Mouse (Mus musculus) thymus, postnatal 10 days (tissue): Measurements from ENCODE around the gene Eda.

Experiments used
- DNase-seq, 2 experiments: peaks; one replicate each; pipeline ENCODE4 v3.0.0; 2021; ENCODE audit warnings: low spot score in 2 of 2

The Eda gene

DNA sequence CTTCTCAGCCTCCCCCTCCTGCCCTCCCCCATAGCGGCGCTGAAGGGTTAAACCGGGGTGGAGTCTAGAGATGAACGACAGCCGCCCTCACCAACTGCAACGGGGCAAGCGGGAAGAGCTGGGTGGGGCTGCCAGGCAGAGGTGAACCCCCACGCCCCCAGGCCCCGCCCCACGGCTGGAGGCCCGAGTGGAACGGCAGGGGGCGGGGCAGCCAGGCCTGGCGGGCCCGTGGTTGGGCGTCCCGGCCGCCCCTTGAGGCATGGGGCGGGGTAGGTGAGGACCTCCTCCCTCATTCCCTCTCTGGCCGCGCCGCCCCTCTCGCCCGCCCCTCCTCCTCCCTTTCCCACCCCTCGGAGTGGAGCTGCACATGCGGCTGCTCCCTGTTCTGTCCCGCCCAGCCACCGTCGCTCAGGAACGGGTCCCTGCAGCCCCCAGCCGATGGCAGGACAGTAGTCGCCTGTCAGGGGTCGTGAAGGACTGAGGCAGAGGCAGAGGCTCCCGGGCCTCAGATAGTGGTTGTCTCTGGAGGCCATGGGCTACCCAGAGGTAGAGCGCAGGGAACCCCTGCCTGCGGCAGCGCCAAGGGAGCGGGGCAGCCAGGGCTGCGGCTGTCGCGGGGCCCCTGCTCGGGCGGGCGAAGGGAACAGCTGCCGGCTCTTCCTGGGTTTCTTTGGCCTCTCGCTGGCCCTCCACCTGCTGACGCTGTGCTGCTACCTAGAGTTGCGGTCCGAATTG, at the start of gene Eda:
TSS of gene Eda (plus strand) at position 357 of the 735 bp plus-strand sequence.
- peak; percentile 11 to 20 for DNase-seq

DNA sequence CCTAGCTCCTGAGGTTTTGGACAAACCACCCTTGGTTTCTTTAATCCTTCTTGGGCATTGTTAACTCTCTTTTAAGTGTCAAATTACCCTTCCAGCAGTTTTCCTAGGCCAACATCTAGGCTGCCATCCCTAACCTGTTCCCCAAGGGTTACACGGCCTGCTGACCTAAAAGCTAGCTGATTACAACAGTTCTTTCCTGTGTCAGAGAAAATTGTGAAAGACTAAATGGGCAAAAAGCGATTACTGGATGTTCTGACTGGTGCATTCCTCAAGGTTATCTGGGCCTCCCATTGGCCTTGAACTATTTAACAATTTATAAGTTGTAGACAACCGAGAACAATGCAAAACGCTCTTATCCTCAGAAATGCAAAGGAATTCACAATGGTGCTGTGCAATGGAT, 14.4 kb upstream of the Eda start:
- no peak for DNase-seq

DNA sequence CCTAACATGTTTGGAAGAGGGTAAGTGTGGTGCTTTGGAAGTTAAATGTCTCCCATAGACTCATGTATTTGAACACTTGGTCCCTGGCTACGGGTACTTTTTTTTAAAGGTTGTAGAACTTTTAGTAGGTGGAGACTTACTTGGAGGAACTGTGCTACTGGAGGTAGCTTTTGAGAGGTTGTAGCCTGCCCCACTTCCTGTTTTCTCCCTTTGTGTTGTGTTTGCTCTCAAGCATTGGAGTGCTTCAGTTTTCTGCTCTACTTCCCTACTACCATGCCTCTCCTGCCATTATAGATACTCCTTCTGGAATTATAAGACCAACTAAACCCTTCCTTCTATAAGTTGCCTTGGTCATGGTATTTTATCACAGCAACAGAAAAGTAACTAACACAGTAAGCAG, 5.3 kb upstream of the Eda start:
- DNase-seq = no peak

DNA sequence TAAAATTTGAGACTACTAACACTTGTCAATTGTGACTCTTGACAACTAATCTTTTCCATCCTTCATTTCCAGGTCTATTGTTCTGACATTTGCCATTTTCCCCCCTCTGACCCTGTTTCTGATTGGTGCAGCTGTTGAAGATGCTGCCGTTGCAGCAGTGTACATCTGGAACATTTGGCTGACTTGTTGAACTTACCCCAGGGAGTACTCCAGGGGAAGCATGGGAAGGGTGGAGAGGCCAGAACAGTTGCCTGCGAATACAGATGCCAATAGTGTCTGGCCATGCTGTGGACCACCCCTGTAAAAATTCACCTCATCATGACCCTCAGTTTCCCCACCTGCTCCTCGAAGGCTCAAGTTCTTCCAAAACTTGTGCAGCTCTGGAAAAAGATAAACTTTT, 1.0 kb upstream of the Eda start:
- DNase-seq = no peak

DNA sequence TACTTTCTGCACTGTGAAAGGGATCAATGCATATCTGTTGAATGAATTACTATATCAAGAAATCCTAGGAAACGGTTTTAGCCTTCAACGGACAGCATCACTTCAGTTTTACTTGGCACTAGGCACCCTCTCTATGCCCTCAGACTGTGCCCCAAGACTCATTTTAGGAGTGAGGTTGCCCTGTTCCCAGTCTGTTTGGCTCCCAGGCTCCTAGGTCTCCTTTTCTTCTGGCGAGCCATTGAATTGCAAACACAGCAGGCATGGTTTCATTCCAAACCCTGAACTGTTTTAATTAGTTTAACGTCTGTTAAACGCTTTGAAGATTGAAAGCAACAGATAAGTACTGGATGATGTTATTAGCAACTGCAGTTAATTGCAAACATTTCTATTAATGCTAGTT, 603 bp upstream of the Eda start:
- no peak for DNase-seq

DNA sequence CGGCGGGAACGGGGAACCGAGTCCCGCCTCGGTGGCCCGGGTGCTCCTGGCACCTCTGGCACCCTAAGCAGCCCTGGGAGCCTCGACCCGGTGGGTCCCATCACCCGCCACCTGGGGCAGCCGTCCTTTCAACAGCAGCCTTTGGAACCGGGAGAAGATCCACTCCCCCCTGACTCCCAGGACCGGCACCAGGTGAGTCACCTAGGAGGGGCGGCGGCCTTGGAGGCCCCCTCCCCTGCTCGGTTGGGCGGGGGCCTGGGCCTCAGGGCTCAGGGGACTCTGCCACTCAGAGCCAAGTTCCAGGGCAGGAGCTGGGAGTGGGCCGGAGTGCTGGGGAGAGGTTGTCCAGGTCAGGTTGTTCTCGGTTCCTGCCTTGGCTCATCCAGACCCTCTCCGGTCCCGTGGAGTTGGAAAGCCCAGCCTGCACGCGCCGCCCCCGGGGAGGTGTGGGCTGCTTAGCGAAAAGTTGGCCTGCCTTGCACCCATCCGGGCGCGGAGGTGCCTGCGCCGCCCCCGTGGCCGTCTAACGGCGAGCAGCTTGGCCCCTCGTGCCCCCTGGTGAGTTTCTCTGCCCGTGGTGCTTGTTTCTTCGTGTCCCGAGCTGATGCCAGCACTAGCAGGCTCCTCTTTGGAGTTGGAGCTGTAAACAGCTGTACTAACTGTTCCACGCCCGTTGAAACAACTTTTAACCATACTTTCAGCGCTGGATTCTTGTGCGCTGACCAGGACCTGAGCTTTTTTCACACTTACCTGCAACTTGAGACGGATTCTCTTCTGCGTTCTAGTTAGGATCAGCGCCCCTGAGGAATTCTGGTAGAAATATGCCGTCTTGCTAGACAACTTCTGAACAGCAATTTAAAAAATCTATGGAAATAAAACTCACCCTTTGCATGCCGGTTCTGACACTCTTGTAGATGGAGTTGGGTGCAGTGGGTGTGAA, 849 bp downstream of the Eda start:
- DNase-seq = peak in 1 of 2 experiments; percentile 2

DNA sequence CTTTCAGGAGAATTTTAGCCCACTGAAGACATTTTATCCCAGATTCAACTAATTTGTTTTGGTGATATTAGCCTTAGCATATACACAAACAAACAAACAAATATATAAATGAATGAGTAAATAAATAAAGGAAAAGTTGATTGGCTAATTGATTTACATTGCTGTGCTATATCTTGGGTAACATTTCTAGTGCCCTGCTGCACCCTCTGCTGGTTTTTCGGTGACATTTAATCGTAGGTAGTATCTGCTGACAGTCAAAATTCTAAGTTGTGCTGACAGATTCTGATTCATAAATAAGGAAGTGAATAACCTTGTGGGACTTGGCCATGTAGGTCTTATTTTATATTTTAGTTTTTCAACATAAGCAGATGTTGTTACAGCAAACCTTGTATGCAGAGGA, 2.9 kb downstream of the Eda start:
- DNase-seq = no peak

DNA sequence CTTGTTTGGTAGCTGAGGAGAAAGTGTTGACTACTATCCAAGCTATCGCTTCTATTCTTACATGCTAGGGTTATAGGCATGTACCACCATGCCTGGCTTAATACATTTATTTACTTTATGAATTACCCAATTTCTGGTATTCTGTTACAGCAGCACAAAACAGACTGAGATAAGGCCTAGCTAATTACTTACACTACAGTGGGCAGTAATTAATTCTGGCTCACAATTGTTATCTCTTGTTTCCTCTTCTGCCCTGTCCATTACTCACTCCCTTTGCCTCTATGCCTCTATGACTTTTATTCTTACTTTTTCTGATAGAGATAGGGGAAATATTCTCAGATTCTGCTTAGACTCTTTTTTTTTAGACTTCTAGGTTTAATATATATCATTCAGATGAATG, 18.0 kb downstream of the Eda start:
- DNase-seq = no peak

DNA sequence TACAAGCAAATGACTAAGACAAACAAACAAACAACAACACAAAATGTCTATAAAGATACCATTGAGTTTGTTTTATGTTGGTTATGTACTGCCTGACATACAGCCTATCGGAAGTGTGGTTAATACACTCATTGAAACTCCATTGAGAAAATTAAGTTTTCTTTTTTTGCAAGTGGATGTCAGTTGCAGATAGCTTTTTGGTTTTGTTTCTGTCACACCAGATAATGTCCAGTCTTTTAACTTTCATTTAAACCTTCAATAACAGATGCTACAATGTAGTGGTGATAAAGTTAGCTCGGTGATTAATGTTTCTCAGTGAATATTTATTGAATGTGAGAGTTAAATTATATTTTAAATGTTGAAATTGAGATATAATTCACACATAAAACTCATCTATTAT, 23.9 kb downstream of the Eda start:
- DNase-seq = no peak

DNA sequence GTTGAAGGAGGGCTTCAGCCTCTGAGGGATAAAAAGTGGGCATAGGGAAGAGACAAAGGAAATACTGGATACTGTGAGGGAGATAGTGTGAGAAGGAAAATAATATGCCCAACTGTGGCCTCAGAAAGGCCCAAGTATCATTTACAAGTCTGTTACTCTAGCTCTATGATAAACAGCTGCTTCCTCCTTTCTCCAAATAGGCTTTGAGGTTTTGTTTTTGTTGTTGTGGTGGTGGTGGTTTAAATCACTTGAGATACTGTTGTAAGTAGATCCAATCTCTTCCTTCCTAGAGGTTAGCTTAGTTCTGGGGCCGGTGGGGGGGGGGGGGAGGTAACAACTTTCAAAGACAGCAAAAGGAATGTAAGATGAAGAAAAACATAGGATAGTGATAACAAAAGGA, 143.0 kb downstream of the Eda start:
- DNase-seq = no peak

DNA sequence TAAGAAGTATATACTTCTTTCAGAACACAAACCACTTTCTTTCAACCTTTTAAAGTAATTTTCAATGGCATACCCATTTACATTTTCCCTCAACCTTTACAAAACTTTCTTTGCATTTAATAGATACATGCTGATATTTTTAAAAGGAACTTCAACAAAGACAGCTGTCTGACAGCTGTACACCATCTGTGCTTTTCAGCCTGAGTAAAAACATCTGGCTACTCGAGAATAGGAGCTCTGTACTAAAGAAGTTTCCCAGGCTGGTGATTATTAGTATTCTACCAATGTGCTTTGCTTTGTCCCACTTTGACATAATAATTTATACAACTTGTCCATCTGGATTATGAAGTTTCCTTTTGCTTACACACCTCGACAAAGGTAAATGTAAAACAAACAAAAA, 219.9 kb downstream of the Eda start:
- DNase-seq = no peak

DNA sequence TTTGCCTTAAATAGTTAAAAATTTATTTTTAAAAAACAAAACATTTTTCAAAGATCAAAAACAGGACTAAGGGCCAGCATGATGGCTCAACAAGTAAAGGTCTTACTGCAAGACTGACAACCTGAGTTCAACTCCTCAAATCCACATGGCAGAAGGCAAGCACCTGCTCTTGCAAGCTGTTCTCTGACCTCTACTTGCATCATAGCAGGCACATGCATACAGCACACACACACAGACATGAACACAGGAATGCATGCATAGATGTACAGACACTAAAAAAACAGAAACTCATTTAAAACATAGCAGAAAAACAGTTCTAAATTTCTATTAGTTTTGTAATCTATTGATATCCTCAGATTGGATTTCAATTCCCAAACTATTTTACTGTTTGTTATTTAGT, 338.2 kb downstream of the Eda start:
- no peak for DNase-seq

DNA sequence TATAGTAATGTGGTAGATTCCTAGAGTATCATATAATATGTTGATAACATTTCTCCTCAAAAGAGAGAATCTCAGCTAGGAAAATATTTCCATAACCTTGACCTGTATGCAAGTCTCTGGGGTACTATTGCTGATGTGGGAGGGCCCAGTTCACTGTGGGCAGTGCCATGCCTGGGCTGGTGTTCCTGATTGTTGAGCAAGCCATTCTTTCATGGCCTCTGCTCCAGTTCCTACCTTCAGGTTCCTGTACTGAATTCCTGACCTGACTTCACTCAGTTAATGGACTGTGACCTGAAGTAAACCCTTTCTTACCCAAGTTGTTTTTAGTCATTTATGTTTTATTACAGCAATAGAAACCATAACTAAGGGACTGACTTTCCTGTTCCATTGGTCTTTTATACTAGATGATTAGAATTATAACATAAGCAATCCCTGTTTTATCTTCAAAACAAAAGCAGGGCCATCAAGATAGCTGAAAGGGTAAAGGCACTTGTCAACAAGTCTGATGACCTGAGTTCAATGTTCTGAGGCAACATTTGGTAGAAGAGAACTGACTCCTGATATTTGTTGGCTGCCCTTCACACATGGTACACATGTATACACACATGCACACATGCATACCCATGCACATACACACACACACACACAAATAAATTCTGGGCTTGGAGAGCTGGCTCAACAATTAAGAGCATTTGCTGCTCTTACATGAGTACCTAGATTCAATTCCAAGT, 338.9 kb downstream of the Eda start:
- no peak for DNase-seq

DNA sequence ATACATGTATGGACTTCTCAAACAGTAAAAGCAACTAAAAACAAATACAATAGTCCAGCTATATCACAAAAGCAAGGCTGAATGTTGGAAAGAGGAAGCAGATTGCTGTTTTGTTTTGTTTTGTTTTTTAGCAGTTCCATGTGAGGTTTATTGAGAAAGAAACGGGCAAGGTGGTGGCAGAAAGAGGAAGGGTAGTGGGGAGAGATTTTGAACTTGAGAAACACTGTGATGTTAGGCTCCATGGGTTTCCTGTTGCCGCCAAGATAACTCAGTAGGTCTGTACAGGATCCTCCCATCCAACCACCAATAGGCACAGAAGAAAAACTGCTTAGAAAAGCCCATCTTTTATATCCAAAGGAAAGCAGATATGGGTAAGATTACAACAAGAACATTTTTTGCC, 365.3 kb downstream of the Eda start:
- DNase-seq = no peak

DNA sequence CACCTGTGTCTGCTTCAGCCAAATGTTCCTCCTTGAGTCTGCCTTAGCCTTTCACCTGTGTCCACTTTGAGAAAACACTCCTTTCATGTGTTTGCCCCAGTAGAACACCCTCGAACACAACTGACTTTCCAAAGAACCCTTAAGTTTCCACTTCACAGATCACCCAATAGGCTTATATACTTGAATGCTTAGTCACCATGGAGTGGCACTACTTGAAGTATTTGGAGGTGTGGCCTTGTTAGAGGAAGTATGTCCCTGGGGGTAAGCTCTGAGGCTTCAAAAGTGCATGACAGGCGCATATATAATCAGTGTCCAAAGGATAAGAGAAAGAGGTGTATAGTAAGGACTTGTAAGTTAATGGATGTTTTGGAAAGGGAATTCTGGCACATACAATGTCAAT, 369.0 kb downstream of the Eda start:
- no peak for DNase-seq

DNA sequence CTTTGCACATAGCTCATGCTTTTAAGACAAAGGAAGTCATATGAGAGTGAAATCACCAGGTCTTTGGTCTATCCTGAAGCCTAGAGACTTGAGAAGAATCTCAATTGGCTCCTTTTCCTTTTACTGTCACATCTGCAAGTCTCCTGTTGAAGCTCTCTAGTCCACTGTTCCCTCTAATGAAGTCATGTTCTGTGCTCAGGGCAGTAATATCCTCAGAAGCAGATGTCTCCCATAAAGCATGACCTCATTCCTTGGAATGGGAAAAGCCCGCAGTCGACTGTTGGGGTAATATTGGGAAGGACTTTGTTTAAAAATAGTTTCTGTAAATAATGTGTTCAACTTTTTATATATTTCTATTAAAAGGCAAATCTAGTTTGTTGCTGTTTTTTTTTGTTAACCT, 381.6 kb downstream of the Eda start:
- no peak for DNase-seq

DNA sequence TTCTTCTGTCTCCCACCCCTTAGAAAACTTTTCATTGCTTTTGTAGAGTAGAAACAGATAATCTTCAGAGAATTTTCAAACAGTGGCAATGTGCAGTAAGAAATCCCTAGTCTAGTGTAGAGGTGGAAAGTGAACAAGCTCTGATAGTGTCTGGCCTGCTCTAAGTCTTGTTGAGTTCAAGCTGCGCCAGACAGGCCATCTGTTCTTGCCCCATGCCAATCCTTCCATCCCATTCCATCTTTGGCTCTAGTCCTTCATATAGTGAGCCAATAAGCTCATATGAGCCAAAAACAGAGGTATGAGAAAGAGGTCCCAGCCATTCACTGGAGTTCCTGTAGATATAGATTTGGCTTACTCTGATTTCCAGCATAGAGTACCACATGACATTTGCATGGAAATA, 414.5 kb downstream of the Eda start:
- no peak for DNase-seq

DNA sequence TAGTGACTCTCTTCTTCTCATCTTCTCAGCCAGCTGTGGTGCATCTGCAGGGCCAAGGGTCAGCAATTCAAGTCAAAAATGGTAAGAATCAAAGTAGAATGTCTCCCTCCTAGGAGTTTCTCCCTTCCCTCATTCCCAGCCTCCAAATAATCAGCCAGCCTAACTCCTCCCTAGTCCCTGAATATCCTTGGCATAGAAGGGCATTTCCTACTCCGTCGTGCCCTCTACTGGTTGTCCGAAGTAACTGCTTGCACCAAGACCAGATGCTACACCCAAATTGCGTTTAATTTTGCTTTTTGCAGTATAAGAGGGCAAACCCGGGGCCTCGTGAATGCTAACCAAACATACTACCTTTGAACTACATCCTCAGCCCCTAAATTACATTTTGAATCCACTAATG, 416.9 kb downstream of the Eda start:
- no peak for DNase-seq

DNA sequence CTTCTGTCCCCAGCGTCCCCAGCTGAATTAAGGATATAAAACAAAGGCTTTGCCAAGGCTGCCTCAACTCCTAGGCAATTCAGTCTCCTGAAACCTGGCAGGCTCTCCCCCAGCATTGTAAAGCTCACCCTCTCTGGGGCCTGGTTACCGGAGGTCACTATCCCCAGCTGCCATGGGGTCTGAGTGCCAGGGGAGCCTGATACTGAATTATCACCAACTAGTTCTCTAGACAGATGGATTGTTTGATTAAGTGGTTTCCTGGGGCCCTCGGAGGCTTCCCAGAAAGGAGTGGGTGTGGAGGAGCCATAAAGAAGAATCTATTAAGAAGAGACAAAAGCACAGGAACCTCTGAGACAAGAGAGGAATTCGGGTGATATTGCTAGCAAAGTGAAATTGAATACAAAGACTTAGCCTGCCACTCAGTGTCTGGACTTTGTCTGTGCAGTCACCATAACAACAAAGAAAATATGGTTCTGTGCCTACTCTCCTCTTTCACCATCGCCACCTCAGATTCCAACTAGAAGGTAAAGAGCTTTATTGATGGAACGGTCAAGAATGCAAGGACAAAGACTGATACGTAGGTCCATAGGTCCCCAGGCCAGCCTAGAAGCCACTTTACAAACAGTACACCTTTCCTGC, 418.9 kb downstream of the Eda start:
- DNase-seq = no peak

DNA sequence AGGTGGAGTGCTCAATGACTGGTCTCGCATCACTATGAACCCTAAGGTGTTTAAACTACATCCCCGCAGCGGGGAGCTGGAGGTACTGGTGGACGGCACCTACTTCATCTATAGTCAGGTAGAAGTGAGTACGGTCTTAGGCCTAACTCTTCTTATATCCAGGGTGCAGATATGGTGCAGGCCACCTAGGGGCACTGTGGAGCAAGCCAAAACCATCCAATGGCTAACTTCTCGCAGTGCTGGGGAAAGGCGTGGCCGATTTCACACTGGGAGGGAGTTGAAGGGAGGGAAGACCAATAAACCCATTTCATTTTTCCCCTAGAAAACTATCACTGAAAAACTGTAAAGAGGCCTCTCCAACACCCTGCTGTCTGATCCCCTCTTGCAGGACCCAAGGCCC, 419.6 kb downstream of the Eda start:
- DNase-seq = no peak

DNA sequence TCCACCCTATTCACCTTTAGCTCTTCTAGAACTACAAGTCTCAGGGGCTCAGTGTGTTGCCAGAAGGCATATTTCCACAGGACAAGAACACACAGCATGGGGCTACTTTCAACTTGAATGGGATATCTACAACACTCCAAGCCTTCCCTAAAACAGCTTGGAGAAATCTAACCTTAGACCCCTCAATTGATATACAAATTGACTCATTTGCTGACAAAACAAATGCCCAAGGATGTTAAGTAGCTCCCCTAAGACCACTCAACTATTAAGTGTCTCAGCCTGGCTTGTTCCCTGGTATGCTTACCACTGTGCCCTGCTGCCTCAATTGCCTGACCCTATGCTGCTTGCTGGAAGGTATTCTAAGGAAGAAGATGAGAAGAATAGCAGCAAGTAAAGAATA, 425.5 kb downstream of the Eda start:
- DNase-seq = no peak

DNA sequence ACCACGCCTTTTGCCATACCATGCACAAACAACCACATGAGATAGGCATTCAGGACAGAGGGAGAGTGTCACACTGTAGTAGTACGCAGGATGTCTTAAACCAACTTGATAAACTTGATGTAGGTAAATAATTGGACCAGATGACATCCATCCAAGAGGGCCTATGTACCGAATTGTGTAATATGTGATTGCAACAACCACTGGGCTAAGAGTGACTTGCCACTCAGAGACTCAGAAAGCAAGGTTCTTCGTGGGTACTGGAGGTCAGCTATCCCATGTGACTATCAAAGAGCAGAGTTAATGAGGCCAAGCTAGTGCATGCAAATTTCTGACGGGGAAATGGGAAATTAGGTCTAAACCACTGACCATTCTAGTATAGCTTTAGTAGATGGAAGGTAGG, 426.3 kb downstream of the Eda start:
- no peak for DNase-seq
